Mouse (Mus musculus): ENCODE measurements at regions not wholly inside any gene's neighbourhood (a gene's known extent, or its start where the extent isn't known, plus 50 kb on each side); places are given as distances from the start of the nearest gene placed in this dataset.
A peak's percentile ranks its signal among the peaks of the same experiment; 100 is the strongest.

- no peaks in the 10 kb centered on the region for H3K9me3 ChIP-seq (ENCODE audit: low read length)
Observed at GRCm38 (mm10) chr1:163650577-163651180, 74.4 kb downstream of the Mettl11b start.

DNA sequence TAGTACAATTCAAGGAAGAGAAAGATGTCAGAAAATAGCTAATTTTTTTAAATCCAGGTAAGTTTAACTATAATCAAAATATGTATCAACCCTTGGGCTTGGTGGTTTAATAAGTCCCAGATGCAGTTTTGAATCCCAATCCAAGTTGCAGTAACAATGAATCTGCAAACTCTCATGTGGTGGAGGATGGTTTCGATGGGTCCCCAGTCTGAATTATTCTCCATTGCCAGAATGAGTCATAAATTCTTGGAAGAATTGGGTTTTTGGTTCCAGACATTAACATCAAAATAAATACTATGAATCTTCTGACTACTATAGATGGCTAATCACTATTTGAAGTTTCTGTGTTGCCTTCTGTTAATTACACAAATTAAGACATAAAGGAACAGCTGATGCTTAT, 82.9 kb downstream of the Mettl11b start:
- no peaks in the 10 kb centered on the region for H3K27me3 ChIP-seq (ENCODE audit: insufficient read depth, low read length)
- no peak overlapping the region for H3K4me3 ChIP-seq (ENCODE audit: low read depth, low read length)
- no peaks in the 10 kb centered on the region for H3K36me3 ChIP-seq (ENCODE audit: insufficient read depth, low read length)
- no peaks in the 10 kb centered on the region for H3K4me1 ChIP-seq (ENCODE audit: insufficient read depth, low read length)
- no peaks in the 10 kb centered on the region for H3K9me3 ChIP-seq (ENCODE audit: low read length)
- TF ChIP-seq CTCF (IDR thresholded peaks at IDR 0.05): no peak
- WGBS: 95% methylated on average over 1 of the region's 1 CpGs
- H3K9ac ChIP-seq (replicated peaks; ENCODE audit: low read length, poor library complexity, severe bottlenecking): no peak overlapping the region
- H3K4me2 ChIP-seq (ENCODE audit: low read depth, low read length, poor library complexity, severe bottlenecking): no peak overlapping the region
- DNase-seq (ENCODE audit: low spot score): no peak
- no peak for ATAC-seq (ENCODE audit: low FRiP score)
- no peak overlapping the region for H3K27ac ChIP-seq (ENCODE audit: low read depth, low read length)

More at GRCm38 (mm10) chr1:163650577-163651180, 74.4 kb downstream of the Mettl11b start:
- no peak for TF ChIP-seq CTCF (IDR thresholded peaks at IDR 0.05)
- no peak overlapping the region for H3K27ac ChIP-seq (ENCODE audit: low read depth, low read length)
- H3K9ac ChIP-seq (replicated peaks; ENCODE audit: low read length, poor library complexity, severe bottlenecking): no peak overlapping the region
- H3K36me3 ChIP-seq (ENCODE audit: insufficient read depth, low read length): no peaks in the 10 kb centered on the region
- no peak overlapping the region for H3K4me2 ChIP-seq (ENCODE audit: low read depth, low read length, poor library complexity, severe bottlenecking)
- H3K4me3 ChIP-seq (ENCODE audit: low read depth, low read length): no peak overlapping the region
- DNase-seq (ENCODE audit: low spot score) (no peak), ATAC-seq (ENCODE audit: low FRiP score) (no peak)
- no peaks in the 10 kb centered on the region for H3K27me3 ChIP-seq (ENCODE audit: insufficient read depth, low read length)
- 87% methylated on average over 5 of the region's 5 CpGs for WGBS
- H3K4me1 ChIP-seq (ENCODE audit: insufficient read depth, low read length): no peaks in the 10 kb centered on the region

DNA sequence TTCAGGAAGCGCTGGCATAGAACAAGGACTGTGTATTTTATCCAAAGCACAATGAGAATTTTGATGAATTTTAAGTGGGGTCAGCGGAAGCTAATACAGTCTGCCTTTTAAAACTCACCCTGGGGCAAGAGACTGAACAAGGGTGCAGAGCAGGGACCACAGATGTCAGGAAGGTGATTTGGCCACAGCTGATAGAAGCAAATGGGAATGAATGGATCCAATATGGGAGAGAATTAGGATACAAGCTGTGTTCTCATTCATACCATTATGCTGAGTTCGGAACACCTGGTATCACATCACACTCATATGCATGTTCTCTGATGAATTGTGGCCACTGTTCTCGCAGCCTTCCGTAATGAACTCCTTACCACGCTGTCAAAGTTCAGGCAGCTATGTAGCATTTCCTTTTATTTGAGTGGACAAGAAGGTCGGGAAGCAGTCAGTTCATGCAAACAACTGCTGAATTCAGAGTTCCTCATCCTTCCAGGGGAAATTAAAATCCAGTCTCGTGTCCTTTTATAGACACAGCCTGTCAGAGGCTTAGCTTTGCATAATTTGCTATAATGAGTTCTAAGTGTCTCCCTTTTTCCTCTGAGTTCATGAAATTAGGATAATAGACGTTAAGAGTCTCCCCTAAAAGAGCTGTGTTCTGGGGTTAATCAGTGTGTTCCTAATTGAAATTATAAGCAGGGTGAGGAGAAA, 84.4 kb downstream of the Mettl11b start:
- no peak; the same call in 1 of the 2 replicates for ATAC-seq (ENCODE audit: low FRiP score)
- Histone ChIP-seq H3K27me3 (ENCODE audit: insufficient read depth, low read length) (no peaks in the 10 kb centered on the region), H3K9ac (replicated peaks; ENCODE audit: low read length, poor library complexity, severe bottlenecking) (no peak overlapping the region), H3K9me3 (ENCODE audit: low read length) (no peaks in the 10 kb centered on the region), H3K4me2 (ENCODE audit: low read depth, low read length, poor library complexity, severe bottlenecking) (no peak overlapping the region), H3K36me3 (ENCODE audit: insufficient read depth, low read length) (no peaks in the 10 kb centered on the region), H3K4me3 (ENCODE audit: low read depth, low read length) (no peak overlapping the region), H3K4me1 (ENCODE audit: insufficient read depth, low read length) (no peaks in the 10 kb centered on the region), H3K27ac (ENCODE audit: low read depth, low read length) (no peak overlapping the region)
- TF ChIP-seq CTCF (IDR thresholded peaks at IDR 0.05): no peak
- WGBS: 45% methylated on average over 9 of the region's 9 CpGs
- DNase-seq (ENCODE audit: low spot score): peak; percentile 8

- no peak overlapping the region for H3K4me2 ChIP-seq (ENCODE audit: low read depth, low read length, poor library complexity, severe bottlenecking)
- H3K36me3 ChIP-seq (ENCODE audit: insufficient read depth, low read length): no peaks in the 10 kb centered on the region
- no peak for TF ChIP-seq CTCF (IDR thresholded peaks at IDR 0.05)
- no peaks in the 10 kb centered on the region for H3K9me3 ChIP-seq (ENCODE audit: low read length)
- DNase-seq (ENCODE audit: low spot score): no peak
- H3K4me3 ChIP-seq (ENCODE audit: low read depth, low read length): no peak overlapping the region
- WGBS: 89% methylated on average over 5 of the region's 5 CpGs
- H3K4me1 ChIP-seq (ENCODE audit: insufficient read depth, low read length): no peaks in the 10 kb centered on the region
- no peaks in the 10 kb centered on the region for H3K27me3 ChIP-seq (ENCODE audit: insufficient read depth, low read length)
- no peak overlapping the region for H3K27ac ChIP-seq (ENCODE audit: low read depth, low read length)
- ATAC-seq (ENCODE audit: low FRiP score): no peak
- no peak overlapping the region for H3K9ac ChIP-seq (replicated peaks; ENCODE audit: low read length, poor library complexity, severe bottlenecking)
Observed at GRCm38 (mm10) chr1:163630291-163630812, 94.7 kb downstream of the Mettl11b start.

DNA sequence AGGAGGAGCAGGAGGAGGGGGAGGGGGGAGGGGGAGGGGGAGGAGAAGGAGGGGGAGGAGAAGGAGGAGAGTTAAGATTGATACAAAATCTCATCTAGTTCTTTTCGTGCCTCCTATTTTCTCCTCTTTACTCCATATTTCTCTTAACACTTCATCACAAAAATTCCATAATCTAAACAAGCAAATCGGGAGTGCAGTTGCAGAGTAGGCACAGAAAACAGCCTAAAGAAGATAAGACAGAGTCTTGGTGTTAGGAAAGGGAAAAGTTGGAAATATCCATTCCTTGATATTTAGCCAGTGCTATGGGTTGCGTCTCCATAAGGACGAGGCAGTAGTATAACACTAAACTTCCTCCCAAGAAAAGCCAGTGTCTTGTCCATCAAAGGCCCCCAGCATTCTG, 100.1 kb downstream of the Mettl11b start:
- H3K9me3 ChIP-seq (ENCODE audit: low read length): no peaks in the 10 kb centered on the region
- DNase-seq (ENCODE audit: low spot score): no peak
- no peak overlapping the region for H3K4me3 ChIP-seq (ENCODE audit: low read depth, low read length)
- H3K4me1 ChIP-seq (ENCODE audit: insufficient read depth, low read length): no peaks in the 10 kb centered on the region
- WGBS: over 99% methylated on average over 4 of the region's 4 CpGs
- H3K4me2 ChIP-seq (ENCODE audit: low read depth, low read length, poor library complexity, severe bottlenecking): no peak overlapping the region
- no peaks in the 10 kb centered on the region for H3K27me3 ChIP-seq (ENCODE audit: insufficient read depth, low read length)
- TF ChIP-seq CTCF (IDR thresholded peaks at IDR 0.05): no peak
- no peak overlapping the region for H3K27ac ChIP-seq (ENCODE audit: low read depth, low read length)
- H3K36me3 ChIP-seq (ENCODE audit: insufficient read depth, low read length): no peaks in the 10 kb centered on the region
- H3K9ac ChIP-seq (replicated peaks; ENCODE audit: low read length, poor library complexity, severe bottlenecking): no peak overlapping the region
- no peak for ATAC-seq (ENCODE audit: low FRiP score)

DNA sequence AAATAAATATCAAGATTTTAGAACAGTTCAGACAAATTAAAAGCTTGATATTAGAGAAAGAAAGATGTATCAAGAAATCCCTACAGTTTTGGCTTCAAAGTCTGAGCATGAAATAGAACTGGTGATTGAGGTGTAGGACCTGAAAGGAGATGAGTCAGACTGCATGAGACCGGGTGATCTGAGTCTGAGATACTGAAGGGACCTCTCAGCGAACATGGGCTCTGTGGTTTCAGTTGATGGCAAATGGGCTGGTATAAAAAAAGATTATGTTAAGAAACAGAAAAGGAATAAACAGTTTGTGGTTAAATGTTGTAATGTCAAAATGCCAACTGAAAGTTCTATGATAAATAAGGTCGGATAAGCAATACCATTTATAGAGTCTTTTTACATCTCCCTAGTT, 103.7 kb downstream of the Mettl11b start:
- H3K27ac ChIP-seq (ENCODE audit: low read depth, low read length): no peak overlapping the region
- 92% methylated on average over 3 of the region's 3 CpGs for WGBS
- H3K27me3 ChIP-seq (ENCODE audit: insufficient read depth, low read length): no peaks in the 10 kb centered on the region
- no peak for TF ChIP-seq CTCF (IDR thresholded peaks at IDR 0.05)
- H3K4me2 ChIP-seq (ENCODE audit: low read depth, low read length, poor library complexity, severe bottlenecking): no peak overlapping the region
- no peak overlapping the region for H3K4me3 ChIP-seq (ENCODE audit: low read depth, low read length)
- DNase-seq (ENCODE audit: low spot score) (no peak), ATAC-seq (ENCODE audit: low FRiP score) (no peak)
- H3K9me3 ChIP-seq (ENCODE audit: low read length): no peaks in the 10 kb centered on the region
- no peak overlapping the region for H3K9ac ChIP-seq (replicated peaks; ENCODE audit: low read length, poor library complexity, severe bottlenecking)
- H3K4me1 ChIP-seq (ENCODE audit: insufficient read depth, low read length): no peaks in the 10 kb centered on the region
- no peaks in the 10 kb centered on the region for H3K36me3 ChIP-seq (ENCODE audit: insufficient read depth, low read length)
